Mouse (Mus musculus) embryonic fibroblast, embryonic 13.5 days (primary cell): ENCODE results near the gene Gpr179. TPM values are rescaled to one million over a fixed set of nuclear protein-coding genes. Genes with fewer than 3 reads are reported as not detected.
A peak's percentile ranks its signal among the peaks of the same experiment; 100 is the strongest.
"Not testable (repeated sequence)": the region's sequence is repeated elsewhere in the genome, so short reads cannot be mapped to it uniquely, and the experiment has no call there.

Experiments used
- H3K27ac ChIP-seq: 2 replicates; pipeline ENCODE4 v1.5.1; 2012; ENCODE audit warnings: low read length, control low read depth, inconsistent platforms; ENCODE audit not compliant: insufficient read depth
- H3K4me1 ChIP-seq: 2 replicates; pipeline ENCODE4 v1.6.1; 2011; ENCODE audit warnings: low read length; ENCODE audit not compliant: control insufficient read depth, insufficient read depth
- H3K4me3 ChIP-seq: 2 replicates; pipeline ENCODE4 v1.5.1; 2011; ENCODE audit warnings: mild to moderate bottlenecking, control low read depth, low read length; ENCODE audit not compliant: insufficient read depth
- CTCF ChIP-seq: IDR thresholded peaks from 2 replicates; pipeline ENCODE4 v1.5.1; 2011; ENCODE audit warnings: mild to moderate bottlenecking, control low read depth, low read length, moderate library complexity, borderline replicate concordance; ENCODE audit not compliant: insufficient read depth
- POLR2A ChIP-seq: IDR thresholded peaks from 2 replicates; pipeline ENCODE4 v1.6.1; 2011; ENCODE audit warnings: low read depth, mild to moderate bottlenecking, control low read depth, low read length, moderate library complexity
- polyA plus RNA-seq: library from polyadenylated mRNA; stranded (reverse); fragments of >200 nt; gene quantifications from 2 replicates; pipeline ENCODE4 v1.2.4, GENCODE M21; 2011; ENCODE audit warnings: low read depth; ENCODE audit not compliant: missing spikeins, insufficient read length

Gpr179 gene
- polyA plus RNA-seq, 1 experiment: not detected

- H3K4me3 ChIP-seq: no peak overlapping the region
- H3K4me1 ChIP-seq: no peaks in the 10 kb centered on the region
- TF ChIP-seq POLR2A (no peak), CTCF (peak; percentile 90; the same call in 1 of the 2 replicates)
- H3K27ac ChIP-seq: no peak overlapping the region
Measured at GRCm38 (mm10) chr11:97328148-97328547, 23.7 kb downstream of the Gpr179 start.

- H3K4me3 ChIP-seq: no peak overlapping the region
- no peaks in the 10 kb centered on the region for H3K4me1 ChIP-seq
- TF ChIP-seq CTCF: no peak
- TF ChIP-seq POLR2A: no peak
- no peak overlapping the region for H3K27ac ChIP-seq
Measured at GRCm38 (mm10) chr11:97325224-97325623, 26.7 kb downstream of the Gpr179 start.

- H3K4me1 ChIP-seq, H3K27ac ChIP-seq, H3K4me3 ChIP-seq: not testable (repeated sequence)
Measured at GRCm38 (mm10) chr11:97321894-97322600, 29.8 kb downstream of the Gpr179 start.

GRCm38 (mm10) chr11:97321197-97321596 is 30.7 kb downstream of the Gpr179 start:
- Histone ChIP-seq H3K27ac (no peak overlapping the region), H3K4me1 (peaks cover 5% of the 10 kb centered on the region; the same call in 1 of the 2 replicates), H3K4me3 (no peak overlapping the region)
- TF ChIP-seq CTCF: no peak
- no peak for TF ChIP-seq POLR2A

GRCm38 (mm10) chr11:97315504-97316503 is 36.1 kb downstream of the Gpr179 start, which contains the start of gene Mrpl45:
Gene Mrpl45, plus strand, starts transcription at chr11:97315716.
- H3K27ac ChIP-seq: peak within 1 kb of the TSS; percentile 82
- H3K4me3 ChIP-seq: peak within 1 kb of the TSS; percentile 89
- TF ChIP-seq CTCF: no peak
- peak; percentile 80 for TF ChIP-seq POLR2A
- peaks cover 5% of the 10 kb centered on the region; the same call in 1 of the 2 replicates for H3K4me1 ChIP-seq

GRCm38 (mm10) chr11:97314751-97315503 is 37.0 kb downstream of the Gpr179 start:
- Histone ChIP-seq H3K27ac (peak overlapping the region; percentile 82), H3K4me3 (no peak overlapping the region), H3K4me1 (peaks cover 5% of the 10 kb centered on the region; the same call in 1 of the 2 replicates)
- no peak for TF ChIP-seq POLR2A
- TF ChIP-seq CTCF: no peak

- H3K4me1 ChIP-seq: peaks cover 5% of the 10 kb centered on the region; the same call in 1 of the 2 replicates
- H3K27ac ChIP-seq: no peak overlapping the region
- no peak for TF ChIP-seq CTCF
- TF ChIP-seq POLR2A: no peak
- no peak overlapping the region for H3K4me3 ChIP-seq
Measured at GRCm38 (mm10) chr11:97314110-97314509, 37.8 kb downstream of the Gpr179 start.

- not testable (repeated sequence) for H3K27ac ChIP-seq, H3K4me3 ChIP-seq, H3K4me1 ChIP-seq
Measured at GRCm38 (mm10) chr11:97312871-97313270, 39.0 kb downstream of the Gpr179 start.

- no peak for TF ChIP-seq CTCF
- TF ChIP-seq POLR2A: peak; percentile 80
- peak overlapping the region; percentile 100 for H3K27ac ChIP-seq
Measured at GRCm38 (mm10) chr11:97310895-97311631, 40.8 kb downstream of the Gpr179 start.

More at GRCm38 (mm10) chr11:97310895-97311631, 40.8 kb downstream of the Gpr179 start:
- no peaks in the 10 kb centered on the region for H3K4me1 ChIP-seq
- peak overlapping the region; percentile 9; the same call in 1 of the 2 replicates for H3K4me3 ChIP-seq
